Mouse (Mus musculus) cerebellum, postnatal 4 days (tissue): ENCODE results near the gene Sufu.
A peak's percentile ranks its signal among the peaks of the same experiment; 100 is the strongest.

Source experiments
- DNase-seq, 2 experiments: peaks; one replicate each; pipeline ENCODE4 v3.0.0; 2022; ENCODE audit warnings: low spot score in 2 of 2, mixed read lengths in 1 of 2

The Sufu gene

DNA sequence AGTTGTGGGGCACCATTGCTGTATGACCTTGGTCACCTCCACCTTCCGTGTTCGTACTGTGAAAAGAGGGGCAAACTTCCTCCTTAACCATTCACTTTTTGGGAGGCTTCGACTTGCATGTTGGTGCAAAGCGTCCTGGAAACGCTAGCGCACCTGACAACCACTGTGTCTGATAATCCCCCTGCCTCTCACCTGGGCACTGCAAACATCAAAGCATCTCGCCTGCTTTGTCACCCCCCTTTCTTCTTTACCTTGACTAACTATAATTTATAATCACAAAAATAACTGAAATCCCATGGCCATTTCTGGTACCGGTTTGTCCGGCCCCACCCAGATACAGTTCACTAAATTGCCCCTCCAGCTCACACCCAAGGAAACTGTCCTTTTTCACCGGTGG is 2.0 kb upstream of the Sufu start:
- DNase-seq, result no peak

- peak; percentile 95 to 96 for DNase-seq
These were observed 1.3 kb upstream of the Sufu start, which contains the start of gene Actr1a for GRCm38 (mm10) chr19:46395109-46396009. Actr1a (minus strand) TSS chr19:46395748.

- no peak for DNase-seq
These were observed 587 bp upstream of the Sufu start for GRCm38 (mm10) chr19:46396109-46396508.

- no peak for DNase-seq
These were observed 823 bp downstream of the Sufu start for GRCm38 (mm10) chr19:46397436-46398001.

- no peak for DNase-seq
These were observed 1.7 kb downstream of the Sufu start for GRCm38 (mm10) chr19:46398401-46398800.

DNA sequence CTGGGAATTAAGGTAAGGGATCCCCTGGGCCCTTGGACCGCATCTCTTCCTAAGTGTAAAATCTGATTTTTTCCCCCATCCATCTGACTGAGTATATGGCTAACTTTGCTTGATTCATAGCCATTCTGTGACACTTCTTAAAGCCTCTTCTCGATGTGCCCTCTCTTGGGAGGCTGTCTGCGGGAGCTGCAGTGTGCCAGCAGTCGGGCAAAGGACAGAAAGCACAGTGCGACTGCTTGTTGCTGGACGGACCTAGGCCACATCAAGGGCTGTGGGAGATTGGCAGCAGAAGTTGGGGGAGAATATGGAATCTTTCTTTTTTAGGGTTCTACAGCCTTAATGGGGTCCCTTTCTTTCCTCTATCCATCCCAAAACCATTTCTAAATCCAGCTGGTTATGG is 2.7 kb downstream of the Sufu start:
- DNase-seq, result no peak

- no peak for DNase-seq
These were observed 3.2 kb downstream of the Sufu start for GRCm38 (mm10) chr19:46399886-46400285.

DNA sequence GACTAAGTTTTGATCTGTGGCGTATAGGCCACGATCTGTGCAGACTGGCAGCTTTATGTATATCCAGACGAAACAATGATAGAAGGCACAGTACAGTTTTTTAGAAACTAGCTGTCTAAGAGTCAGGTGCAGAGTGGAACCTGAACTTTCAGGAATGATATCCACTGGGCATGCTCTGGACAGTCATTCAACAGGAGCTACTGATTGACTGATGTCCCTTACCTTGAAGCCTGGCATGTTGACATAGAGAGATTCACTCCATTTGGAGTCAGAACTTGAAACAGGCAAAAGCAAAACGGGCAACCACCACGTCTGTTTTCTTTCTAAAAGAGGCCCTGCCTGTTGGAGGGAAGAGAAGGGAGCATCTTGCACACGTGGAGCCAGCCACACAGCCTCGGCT is 3.9 kb downstream of the Sufu start:
- no peak for DNase-seq

DNA sequence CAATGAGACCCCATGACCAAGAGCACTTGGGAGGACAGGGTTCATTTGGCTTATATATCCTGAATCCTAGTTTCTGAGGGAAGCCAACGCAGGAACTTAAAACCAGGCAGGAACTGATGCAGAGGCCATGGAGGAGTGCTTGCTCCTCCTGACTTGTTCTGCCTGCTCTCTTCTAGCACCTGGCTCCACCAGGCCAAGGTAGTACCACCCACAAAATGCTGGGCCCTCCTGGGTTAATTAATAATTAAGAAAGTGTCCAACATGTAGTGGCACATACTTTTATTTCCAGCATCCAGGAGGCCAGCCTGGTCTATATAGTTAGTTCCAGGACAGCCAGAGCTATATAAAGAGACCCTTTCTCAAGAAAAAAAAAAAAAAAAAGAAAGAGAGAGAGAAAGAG is 7.3 kb downstream of the Sufu start:
- no peak for DNase-seq

DNA sequence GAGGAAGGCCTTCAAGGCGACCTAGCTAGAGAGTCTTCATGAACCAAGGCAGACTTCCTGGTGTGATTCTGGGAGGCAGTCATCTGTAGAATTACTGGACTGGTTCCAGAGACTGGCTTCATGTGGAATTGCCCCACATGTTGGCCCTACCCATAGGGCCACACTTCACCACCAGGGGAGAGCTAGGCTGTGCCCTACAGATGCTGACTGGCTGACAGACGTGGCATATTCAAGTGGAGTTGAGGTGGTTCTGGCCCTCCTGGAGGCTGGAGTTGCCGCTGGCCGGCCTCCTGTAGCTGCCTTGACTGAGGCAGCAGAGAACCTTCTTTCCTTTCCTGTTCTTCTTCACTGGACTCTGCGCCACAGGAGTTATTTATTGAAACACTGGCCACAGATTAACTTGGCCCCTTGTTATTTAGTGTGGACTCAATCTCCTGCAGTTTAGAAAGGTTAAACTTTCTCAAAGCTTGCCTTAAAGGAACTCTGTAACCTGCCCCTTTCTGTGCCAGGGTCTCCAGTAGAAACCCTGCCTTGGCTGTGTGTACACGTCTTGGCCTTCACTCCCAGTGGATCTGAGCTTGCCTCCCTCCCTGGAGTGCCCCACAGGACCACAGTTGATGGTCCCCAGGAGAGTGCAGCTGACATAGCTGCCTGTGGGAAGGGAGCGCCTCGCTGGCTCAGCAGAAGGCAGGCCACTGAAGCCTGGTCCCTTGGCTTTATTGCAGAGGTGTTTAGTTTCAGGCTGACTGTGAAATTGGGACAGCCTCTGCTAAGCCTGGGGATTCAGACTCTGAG is 10.1 kb downstream of the Sufu start:
- DNase-seq, result no peak

- no peak for DNase-seq
These were observed 12.8 kb downstream of the Sufu start for GRCm38 (mm10) chr19:46409506-46409905.

DNA sequence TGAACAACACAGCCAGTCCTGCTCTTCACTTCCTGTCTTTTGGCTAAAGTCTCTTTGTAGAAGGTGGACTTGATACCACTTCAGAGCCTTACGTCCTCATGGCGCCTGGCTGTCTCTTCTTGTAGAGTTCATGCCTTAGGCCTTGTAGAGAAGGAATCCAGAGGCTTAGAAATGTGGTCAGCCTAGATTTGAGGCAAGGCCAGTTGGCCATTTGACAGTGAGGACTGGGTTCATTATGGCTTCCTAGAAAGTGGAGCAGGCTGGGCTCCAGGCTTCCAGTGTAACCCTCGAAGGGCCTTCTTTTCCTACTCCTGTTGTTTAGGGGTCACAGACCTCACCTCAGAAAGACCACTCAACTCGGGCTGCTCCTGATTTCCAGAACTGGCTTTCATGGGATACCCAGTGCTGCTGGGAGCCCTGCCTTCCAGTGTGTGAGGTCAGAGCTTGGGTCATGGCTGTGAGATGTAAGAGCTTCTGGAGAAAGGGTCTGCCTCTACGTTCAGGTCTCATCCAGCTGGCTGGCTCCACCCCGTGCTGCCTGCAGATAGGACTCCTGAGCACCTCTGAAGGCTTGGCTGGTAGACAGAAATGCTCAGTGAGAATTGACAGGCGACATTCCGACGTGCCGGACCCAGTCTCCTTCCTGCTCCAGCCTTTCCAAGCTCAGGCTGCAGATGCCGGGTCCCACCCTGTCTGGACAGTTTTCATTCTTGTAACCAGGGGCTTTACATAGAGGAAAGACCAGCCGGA is 15.5 kb downstream of the Sufu start:
- no peak for DNase-seq

DNA sequence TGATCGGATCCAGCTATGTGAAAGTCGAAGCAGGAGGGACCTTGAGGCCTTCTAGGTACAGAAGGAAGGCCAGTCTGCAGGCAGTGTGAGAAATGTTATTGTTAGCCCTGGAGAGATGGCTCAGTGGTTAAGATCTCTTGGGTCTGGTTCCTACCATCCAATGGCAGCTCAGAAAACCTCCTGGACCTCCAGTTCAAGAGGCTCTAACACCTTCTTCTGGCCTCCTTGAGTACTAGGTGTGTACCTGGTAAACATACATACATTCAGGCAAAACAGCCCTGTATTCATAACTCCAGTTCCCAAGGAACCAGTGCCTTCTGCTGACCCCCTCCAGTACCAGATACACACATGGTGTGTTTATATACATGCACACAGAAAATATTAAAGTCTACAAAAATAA is 17.3 kb downstream of the Sufu start:
- DNase-seq, result no peak

DNA sequence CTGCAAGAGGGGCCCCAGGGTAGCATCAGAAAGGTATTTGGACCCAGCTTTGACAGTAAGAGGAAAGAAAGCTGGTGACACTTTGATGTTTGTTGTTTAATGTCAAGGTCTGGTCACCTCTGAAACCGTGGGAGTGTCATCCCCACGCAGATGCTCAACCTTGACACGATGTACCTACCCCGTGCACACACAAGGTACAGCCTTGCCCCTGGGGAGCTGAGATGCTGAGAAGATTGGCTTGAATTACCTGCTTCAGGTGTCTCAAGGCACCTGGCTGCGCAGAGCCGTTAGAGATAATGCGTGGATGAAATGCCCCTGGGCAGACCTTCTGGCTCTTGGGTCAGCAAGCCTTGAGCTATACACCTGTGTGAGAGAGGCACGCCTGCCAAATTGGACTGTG is 17.8 kb downstream of the Sufu start:
- DNase-seq, result no peak

DNA sequence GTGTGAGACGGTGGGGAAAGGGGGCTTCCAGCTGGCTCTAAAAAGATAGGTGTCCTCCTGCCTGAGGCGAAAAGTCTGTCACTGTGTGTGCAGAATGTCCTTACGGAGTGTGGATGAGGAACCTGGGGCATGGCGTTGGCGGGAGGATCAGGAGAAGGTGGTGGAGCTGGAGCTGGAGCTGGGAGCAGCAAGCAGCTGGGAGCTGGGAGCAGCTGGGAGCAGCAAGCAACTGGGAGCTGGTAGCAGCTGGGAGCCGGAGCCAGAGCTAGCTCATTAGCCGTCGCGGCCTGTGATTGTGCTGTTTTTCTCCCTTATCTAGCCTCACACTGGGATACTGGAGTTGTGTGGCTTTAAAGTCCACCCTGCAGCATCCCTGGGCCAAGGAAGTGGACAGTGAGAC is 19.6 kb downstream of the Sufu start:
- no peak for DNase-seq

- no peak for DNase-seq
These were observed 21.4 kb downstream of the Sufu start for GRCm38 (mm10) chr19:46418051-46418450.

DNA sequence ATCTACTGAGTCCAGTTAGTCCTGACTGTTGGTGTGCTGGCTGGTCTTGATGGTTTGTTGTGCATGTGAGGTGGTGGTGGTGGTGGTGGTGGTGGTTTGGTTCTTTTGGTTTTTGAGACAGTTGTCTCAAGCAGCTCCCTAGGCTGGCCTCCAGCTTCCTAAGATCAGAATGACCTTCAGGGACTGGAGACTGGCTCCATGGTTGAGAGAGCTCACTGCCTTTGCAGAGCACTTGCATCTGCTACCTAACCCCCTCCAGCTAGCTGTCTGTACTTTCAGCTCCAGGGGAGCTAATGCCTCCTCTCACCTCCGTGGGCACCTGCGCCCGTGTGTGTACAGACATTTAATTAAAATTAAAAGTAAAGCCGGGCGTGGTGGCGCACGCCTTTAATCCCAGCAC is 23.7 kb downstream of the Sufu start:
- DNase-seq, result no peak

GRCm38 (mm10) chr19:46422384-46423338 is 26.0 kb downstream of the Sufu start:
- peak in 1 of 2 experiments; percentile 78 for DNase-seq

- no peak for DNase-seq
These were observed 28.6 kb downstream of the Sufu start for GRCm38 (mm10) chr19:46425266-46425665.

DNA sequence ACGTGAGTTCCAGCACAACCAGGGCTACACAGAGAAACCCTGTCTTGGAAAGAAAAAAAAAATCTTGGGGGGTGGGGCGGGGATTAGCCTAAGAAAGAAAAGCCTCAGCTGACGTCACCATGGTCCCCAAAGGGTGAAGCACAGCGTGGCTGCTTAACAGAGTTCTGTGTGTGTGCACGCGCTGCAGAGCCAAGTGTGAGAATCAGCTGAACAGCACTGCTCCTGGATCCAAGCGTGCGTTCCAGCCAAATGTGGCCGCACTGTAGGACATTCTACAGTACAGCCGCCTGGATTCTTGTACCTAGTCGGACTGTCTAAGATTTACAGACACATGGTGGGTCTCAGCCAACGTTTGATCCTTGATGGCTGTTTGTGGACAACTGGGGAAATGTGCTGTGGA is 29.8 kb downstream of the Sufu start:
- no peak for DNase-seq

- DNase-seq, result no peak
These were observed 32.6 kb downstream of the Sufu start for GRCm38 (mm10) chr19:46429250-46429649.
